Mouse (Mus musculus): ENCODE measurements around the gene Tex21. TPM values are rescaled to one million over a fixed set of nuclear protein-coding genes. Genes with fewer than 3 reads are reported as not detected.

Gene Tex21
- total and polyA plus RNA-seq, 2 experiments = not detected

DNA sequence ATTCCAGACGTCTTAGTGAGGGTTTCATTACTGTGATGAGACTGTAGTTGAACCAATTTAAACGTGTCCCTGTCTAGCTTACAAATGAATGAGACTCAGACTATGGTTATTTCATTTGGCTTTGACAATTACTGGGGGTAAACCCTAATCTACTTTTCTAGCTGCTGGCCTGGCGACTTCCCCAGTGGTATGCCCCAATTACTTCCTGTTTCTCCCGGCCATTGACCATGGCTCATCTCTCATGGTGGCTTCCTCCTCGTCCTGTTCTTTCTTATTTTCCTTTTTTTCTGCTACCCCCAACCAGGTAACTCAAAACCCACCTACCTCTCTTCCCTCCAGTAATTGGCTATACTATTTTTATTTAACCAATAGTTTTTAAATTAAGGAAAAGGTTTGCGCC lies 18.5 kb upstream of the Tex21 start:
- no peak for DNase-seq (ENCODE audit: extremely low read depth, low read depth, low spot score)
- Histone ChIP-seq H3K27ac (replicated peaks; ENCODE audit: insufficient read depth, low read depth, low read length) (peak overlapping the region; percentile 81), H3K4me1 (ENCODE audit: control insufficient read depth, insufficient read depth, low read length) (peaks cover 42% of the 10 kb centered on the region), H3K4me3 (ENCODE audit: insufficient read depth, low read depth, low read length) (no peak overlapping the region), H3K36me3 (ENCODE audit: control insufficient read depth, insufficient read depth, low read length) (peaks cover 6% of the 10 kb centered on the region), H3K79me2 (ENCODE audit: control insufficient read depth, insufficient read depth, low read length) (peaks cover 29% of the 10 kb centered on the region; the same call in 1 of the 2 replicates), H3K9ac (ENCODE audit: low read depth, low read length) (peak overlapping the region; percentile 64), H3K27me3 (ENCODE audit: control insufficient read depth, insufficient read depth, low read length) (no peaks in the 10 kb centered on the region)
- 41% methylated on average over 6 of the region's 6 CpGs for WGBS
- TF ChIP-seq CTCF (IDR thresholded peaks at IDR 0.05; ENCODE audit: low read depth, low read length) (no peak), POLR2A (IDR thresholded peaks at IDR 0.05; ENCODE audit: extremely low read depth, insufficient read depth, low read length) (no peak)

DNA sequence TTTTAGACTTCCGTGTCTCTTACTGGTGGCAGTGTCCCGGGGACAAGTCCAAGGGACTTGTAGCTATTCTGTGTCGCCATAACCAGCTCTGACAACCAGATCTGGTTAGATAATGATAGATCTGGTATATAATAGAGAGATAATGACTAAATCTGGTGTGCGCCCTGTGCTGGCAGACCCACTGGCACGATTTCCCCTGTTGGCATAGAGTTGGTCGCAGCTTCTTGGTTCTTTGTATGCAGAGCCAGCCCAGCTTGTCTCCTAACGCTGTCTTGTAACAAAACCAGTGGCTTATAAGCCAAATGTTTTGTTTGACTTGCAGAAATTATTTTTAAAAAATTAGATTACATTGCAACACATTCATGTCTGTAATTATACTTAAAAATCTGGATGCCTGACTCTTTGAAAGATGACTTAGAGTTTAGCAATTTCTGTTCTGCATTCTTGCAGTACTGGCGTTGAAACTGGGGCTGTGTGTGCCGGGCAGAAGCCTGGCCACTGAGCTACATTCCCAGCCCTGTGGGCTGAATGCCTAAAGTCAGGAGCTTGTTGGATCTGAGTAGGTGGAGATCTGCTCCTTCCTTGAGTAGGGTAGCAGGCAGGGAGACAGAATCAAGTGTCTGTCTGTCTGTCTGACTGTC lies 17.9 kb upstream of the Tex21 start:
- DNase-seq (ENCODE audit: extremely low read depth, low read depth, low spot score) = peak; percentile 54
- Histone ChIP-seq H3K4me3 (ENCODE audit: insufficient read depth, low read depth, low read length) (no peak overlapping the region), H3K79me2 (ENCODE audit: control insufficient read depth, insufficient read depth, low read length) (peaks cover 29% of the 10 kb centered on the region; the same call in 1 of the 2 replicates), H3K36me3 (ENCODE audit: control insufficient read depth, insufficient read depth, low read length) (peaks cover 6% of the 10 kb centered on the region), H3K27ac (replicated peaks; ENCODE audit: insufficient read depth, low read depth, low read length) (peak overlapping the region; percentile 81), H3K27me3 (ENCODE audit: control insufficient read depth, insufficient read depth, low read length) (no peaks in the 10 kb centered on the region), H3K4me1 (ENCODE audit: control insufficient read depth, insufficient read depth, low read length) (peaks cover 39% of the 10 kb centered on the region), H3K9ac (ENCODE audit: low read depth, low read length) (peak overlapping the region; percentile 64)
- TF ChIP-seq CTCF (IDR thresholded peaks at IDR 0.05; ENCODE audit: low read depth, low read length) (no peak), POLR2A (IDR thresholded peaks at IDR 0.05; ENCODE audit: extremely low read depth, insufficient read depth, low read length) (no peak)
- WGBS = 26% methylated on average over 9 of the region's 9 CpGs

DNA sequence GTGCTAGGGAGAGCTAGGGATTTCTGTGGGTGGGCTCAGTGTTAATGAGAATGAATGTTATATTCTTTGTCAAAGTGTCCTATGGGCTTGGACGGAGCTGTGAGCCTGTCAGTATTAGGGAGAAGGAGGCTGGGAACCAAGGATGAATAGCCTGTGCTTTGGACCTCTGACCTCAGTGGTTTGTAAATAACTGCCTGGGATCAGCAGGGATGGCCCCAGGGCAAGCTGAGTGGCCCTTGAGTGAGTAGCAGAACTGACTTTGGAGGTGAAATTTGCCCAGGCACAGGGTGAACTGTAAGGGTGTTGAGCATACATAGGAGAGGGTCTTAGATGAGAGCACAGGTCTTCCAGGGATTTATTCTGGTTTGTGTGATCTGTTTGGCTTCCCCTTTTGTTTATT lies 17.3 kb upstream of the Tex21 start:
- 27% methylated on average over 1 of the region's 1 CpGs for WGBS
- H3K9ac ChIP-seq (ENCODE audit: low read depth, low read length) = 0 out of 2 replicates have a peak overlapping the region, but pooled peaks have one; percentile 49
- no peaks in the 10 kb centered on the region for H3K27me3 ChIP-seq (ENCODE audit: control insufficient read depth, insufficient read depth, low read length)
- H3K27ac ChIP-seq (replicated peaks; ENCODE audit: insufficient read depth, low read depth, low read length) = peak overlapping the region; percentile 83
- no peak overlapping the region for H3K4me3 ChIP-seq (ENCODE audit: insufficient read depth, low read depth, low read length)
- peak; percentile 92 for DNase-seq (ENCODE audit: extremely low read depth, low read depth, low spot score)
- TF ChIP-seq POLR2A (IDR thresholded peaks at IDR 0.05; ENCODE audit: extremely low read depth, insufficient read depth, low read length) = no peak
- no peak for TF ChIP-seq CTCF (IDR thresholded peaks at IDR 0.05; ENCODE audit: low read depth, low read length)
- H3K36me3 ChIP-seq (ENCODE audit: control insufficient read depth, insufficient read depth, low read length) = peaks cover 6% of the 10 kb centered on the region
- peaks cover 35% of the 10 kb centered on the region for H3K4me1 ChIP-seq (ENCODE audit: control insufficient read depth, insufficient read depth, low read length)
- H3K79me2 ChIP-seq (ENCODE audit: control insufficient read depth, insufficient read depth, low read length) = peaks cover 29% of the 10 kb centered on the region; the same call in 1 of the 2 replicates

DNA sequence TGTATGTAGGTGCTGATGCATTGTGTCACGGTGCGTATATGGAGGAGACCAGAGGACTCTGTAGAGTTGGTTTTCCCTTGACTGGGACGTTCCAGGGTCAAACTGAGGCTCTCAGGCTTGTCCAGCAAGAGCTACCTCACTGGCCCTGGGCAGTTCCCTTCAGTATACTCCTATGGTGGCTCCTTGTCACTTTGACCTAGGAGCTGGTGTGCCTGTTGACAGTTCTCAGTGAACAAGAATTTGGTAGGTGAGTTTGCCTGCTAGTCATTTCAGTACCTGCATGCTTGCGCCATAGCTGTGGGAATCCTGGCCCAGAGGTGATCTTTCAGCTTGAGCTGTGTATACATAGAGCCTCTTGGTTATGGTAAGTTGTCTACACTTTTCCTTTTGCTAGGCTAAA lies 16.4 kb upstream of the Tex21 start:
- WGBS = 52% methylated on average over 4 of the region's 4 CpGs
- H3K36me3 ChIP-seq (ENCODE audit: control insufficient read depth, insufficient read depth, low read length) = peaks cover 6% of the 10 kb centered on the region
- no peak overlapping the region for H3K4me3 ChIP-seq (ENCODE audit: insufficient read depth, low read depth, low read length)
- H3K27me3 ChIP-seq (ENCODE audit: control insufficient read depth, insufficient read depth, low read length) = no peaks in the 10 kb centered on the region
- peak; percentile 84 for DNase-seq (ENCODE audit: extremely low read depth, low read depth, low spot score)
- H3K79me2 ChIP-seq (ENCODE audit: control insufficient read depth, insufficient read depth, low read length) = peaks cover 29% of the 10 kb centered on the region; the same call in 1 of the 2 replicates
- H3K27ac ChIP-seq (replicated peaks; ENCODE audit: insufficient read depth, low read depth, low read length) = peak overlapping the region; percentile 83
- H3K4me1 ChIP-seq (ENCODE audit: control insufficient read depth, insufficient read depth, low read length) = peaks cover 32% of the 10 kb centered on the region
- H3K9ac ChIP-seq (ENCODE audit: low read depth, low read length) = no peak overlapping the region
- TF ChIP-seq POLR2A (IDR thresholded peaks at IDR 0.05; ENCODE audit: extremely low read depth, insufficient read depth, low read length) = no peak
- TF ChIP-seq CTCF (IDR thresholded peaks at IDR 0.05; ENCODE audit: low read depth, low read length) = no peak

DNA sequence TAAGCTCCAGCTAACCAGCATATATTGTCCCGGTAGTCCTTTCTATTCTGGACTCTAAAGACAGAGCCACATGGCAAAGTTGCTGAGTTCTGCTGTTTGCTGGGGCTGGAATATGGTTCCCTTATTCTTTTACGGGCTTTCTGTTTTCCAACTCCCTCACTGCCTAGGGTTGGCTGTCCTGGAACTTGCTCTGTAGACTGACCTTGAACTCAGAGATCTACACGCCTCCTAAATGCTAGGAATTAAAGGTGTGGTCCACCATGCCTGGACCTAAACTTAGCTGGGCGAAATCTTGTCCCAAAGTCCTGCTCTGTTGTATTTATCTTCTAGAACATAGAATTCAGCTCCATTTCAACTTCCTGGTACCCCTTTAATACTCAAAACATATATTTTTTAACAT lies 15.0 kb upstream of the Tex21 start:
- no peaks in the 10 kb centered on the region for H3K27me3 ChIP-seq (ENCODE audit: control insufficient read depth, insufficient read depth, low read length)
- H3K27ac ChIP-seq (replicated peaks; ENCODE audit: insufficient read depth, low read depth, low read length) = peak overlapping the region; percentile 18; the same call in 1 of the 2 replicates
- peak; percentile 46 for DNase-seq (ENCODE audit: extremely low read depth, low read depth, low spot score)
- peaks cover 6% of the 10 kb centered on the region for H3K36me3 ChIP-seq (ENCODE audit: control insufficient read depth, insufficient read depth, low read length)
- H3K9ac ChIP-seq (ENCODE audit: low read depth, low read length) = no peak overlapping the region
- peaks cover 26% of the 10 kb centered on the region; the same call in 1 of the 2 replicates for H3K79me2 ChIP-seq (ENCODE audit: control insufficient read depth, insufficient read depth, low read length)
- WGBS = 38% methylated on average over 4 of the region's 4 CpGs
- H3K4me3 ChIP-seq (ENCODE audit: insufficient read depth, low read depth, low read length) = no peak overlapping the region
- TF ChIP-seq CTCF (IDR thresholded peaks at IDR 0.05; ENCODE audit: low read depth, low read length) (no peak), POLR2A (IDR thresholded peaks at IDR 0.05; ENCODE audit: extremely low read depth, insufficient read depth, low read length) (no peak)
- peaks cover 29% of the 10 kb centered on the region for H3K4me1 ChIP-seq (ENCODE audit: control insufficient read depth, insufficient read depth, low read length)

DNA sequence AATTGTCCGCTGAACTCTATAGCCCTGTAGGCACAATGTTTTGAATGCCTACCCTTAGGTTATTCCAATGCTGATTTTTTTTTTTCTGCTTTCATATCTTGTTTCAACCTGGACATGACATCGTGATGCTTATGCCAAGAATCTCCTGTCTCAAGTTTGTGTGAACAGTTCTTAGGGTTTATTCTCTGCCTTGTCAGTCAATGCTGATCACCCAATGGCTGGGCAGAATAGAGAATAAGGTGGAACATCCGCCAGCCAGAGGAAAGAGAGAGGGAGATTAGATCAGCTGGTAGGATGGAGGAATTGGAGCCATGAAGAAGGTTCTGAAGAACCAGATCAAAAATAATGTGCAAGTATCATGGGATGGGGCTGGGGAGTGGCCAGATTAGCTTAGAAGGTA lies 14.1 kb upstream of the Tex21 start:
- no peaks in the 10 kb centered on the region for H3K27me3 ChIP-seq (ENCODE audit: control insufficient read depth, insufficient read depth, low read length)
- peaks cover 26% of the 10 kb centered on the region; the same call in 1 of the 2 replicates for H3K79me2 ChIP-seq (ENCODE audit: control insufficient read depth, insufficient read depth, low read length)
- DNase-seq (ENCODE audit: extremely low read depth, low read depth, low spot score) = no peak
- peaks cover 2% of the 10 kb centered on the region for H3K36me3 ChIP-seq (ENCODE audit: control insufficient read depth, insufficient read depth, low read length)
- WGBS = 88% methylated on average over 3 of the region's 3 CpGs
- peaks cover 29% of the 10 kb centered on the region for H3K4me1 ChIP-seq (ENCODE audit: control insufficient read depth, insufficient read depth, low read length)
- H3K4me3 ChIP-seq (ENCODE audit: insufficient read depth, low read depth, low read length) = no peak overlapping the region
- H3K9ac ChIP-seq (ENCODE audit: low read depth, low read length) = no peak overlapping the region
- TF ChIP-seq CTCF (IDR thresholded peaks at IDR 0.05; ENCODE audit: low read depth, low read length) (no peak), POLR2A (IDR thresholded peaks at IDR 0.05; ENCODE audit: extremely low read depth, insufficient read depth, low read length) (no peak)
- no peak overlapping the region for H3K27ac ChIP-seq (replicated peaks; ENCODE audit: insufficient read depth, low read depth, low read length)

Measured in liver, adult 2 months (tissue).